Mouse (Mus musculus): ENCODE results near the gene Mt4. TPM values are rescaled to one million over a fixed set of nuclear protein-coding genes. Genes with fewer than 3 reads are reported as not detected.
"Not testable (repeated sequence)": the region's sequence is repeated elsewhere in the genome, so short reads cannot be mapped to it uniquely, and the experiment has no call there.

Gene Mt4
- polyA plus RNA-seq, 1 experiment from 2014 or later, result not detected

- no peaks in the 10 kb centered on the region for H3K36me3 ChIP-seq
- no peak overlapping the region for H3K27ac ChIP-seq
- WGBS, result 90% methylated on average over 2 of the region's 2 CpGs
- no peaks in the 10 kb centered on the region for H3K9me3 ChIP-seq (replicated peaks)
- no peak for DNase-seq (ENCODE audit: low spot score)
- H3K4me3 ChIP-seq, result no peak overlapping the region
- no peaks in the 10 kb centered on the region for H3K27me3 ChIP-seq (ENCODE audit: low read depth, poor library complexity, severe bottlenecking)
- H3K4me1 ChIP-seq, result peaks cover 6% of the 10 kb centered on the region
Measured at GRCm38 (mm10) chr8:94113972-94114371, 23.0 kb upstream of the Mt4 start.

GRCm38 (mm10) chr8:94118776-94119430 is 18.1 kb upstream of the Mt4 start:
- Histone ChIP-seq H3K27me3 (ENCODE audit: low read depth, poor library complexity, severe bottlenecking) (no peaks in the 10 kb centered on the region), H3K9me3 (replicated peaks) (no peaks in the 10 kb centered on the region), H3K4me1 (peaks cover 21% of the 10 kb centered on the region), H3K36me3 (no peaks in the 10 kb centered on the region), H3K4me3 (no peak overlapping the region), H3K27ac (peak overlapping the region; percentile 70; the same call in 1 of the 2 replicates)
- WGBS, result 16% methylated on average over 6 of the region's 6 CpGs
- peak; percentile 36 for DNase-seq (ENCODE audit: low spot score)

- no peaks in the 10 kb centered on the region for H3K9me3 ChIP-seq (replicated peaks)
- no peak for DNase-seq (ENCODE audit: low spot score)
- WGBS, result 84% methylated on average over 9 of the region's 9 CpGs
- peaks cover 21% of the 10 kb centered on the region for H3K4me1 ChIP-seq
- H3K27ac ChIP-seq, result no peak overlapping the region
- H3K27me3 ChIP-seq (ENCODE audit: low read depth, poor library complexity, severe bottlenecking), result no peaks in the 10 kb centered on the region
- no peak overlapping the region for H3K4me3 ChIP-seq
- no peaks in the 10 kb centered on the region for H3K36me3 ChIP-seq
Measured at GRCm38 (mm10) chr8:94121625-94122024, 15.4 kb upstream of the Mt4 start.

- H3K36me3 ChIP-seq, result no peaks in the 10 kb centered on the region
- H3K27ac ChIP-seq, result no peak overlapping the region
- no peak overlapping the region for H3K4me3 ChIP-seq
- no peak for DNase-seq (ENCODE audit: low spot score)
- H3K9me3 ChIP-seq (replicated peaks), result no peaks in the 10 kb centered on the region
- 31% methylated on average over 8 of the region's 8 CpGs for WGBS
- peaks cover 21% of the 10 kb centered on the region for H3K4me1 ChIP-seq
- no peaks in the 10 kb centered on the region for H3K27me3 ChIP-seq (ENCODE audit: low read depth, poor library complexity, severe bottlenecking)
Measured at GRCm38 (mm10) chr8:94122711-94123468, 14.1 kb upstream of the Mt4 start.

- DNase-seq (ENCODE audit: low spot score), result no peak
- WGBS, result 81% methylated on average over 6 of the region's 6 CpGs
- Histone ChIP-seq H3K27ac (no peak overlapping the region), H3K36me3 (no peaks in the 10 kb centered on the region), H3K4me3 (no peak overlapping the region), H3K27me3 (ENCODE audit: low read depth, poor library complexity, severe bottlenecking) (no peaks in the 10 kb centered on the region), H3K9me3 (replicated peaks) (no peaks in the 10 kb centered on the region), H3K4me1 (peaks cover 10% of the 10 kb centered on the region)
Measured at GRCm38 (mm10) chr8:94127711-94128110, 9.3 kb upstream of the Mt4 start.

GRCm38 (mm10) chr8:94129133-94129789 is 7.7 kb upstream of the Mt4 start:
- 90% methylated on average over 6 of the region's 6 CpGs for WGBS
- H3K36me3 ChIP-seq, result no peaks in the 10 kb centered on the region
- no peak overlapping the region for H3K27ac ChIP-seq
- no peaks in the 10 kb centered on the region for H3K27me3 ChIP-seq (ENCODE audit: low read depth, poor library complexity, severe bottlenecking)
- H3K4me3 ChIP-seq, result no peak overlapping the region
- H3K9me3 ChIP-seq (replicated peaks), result no peaks in the 10 kb centered on the region
- no peak for DNase-seq (ENCODE audit: low spot score)
- H3K4me1 ChIP-seq, result no peaks in the 10 kb centered on the region

- H3K4me1 ChIP-seq, result no peaks in the 10 kb centered on the region
- no peak overlapping the region for H3K27ac ChIP-seq
- 92% methylated on average over 4 of the region's 4 CpGs for WGBS
- no peaks in the 10 kb centered on the region for H3K27me3 ChIP-seq (ENCODE audit: low read depth, poor library complexity, severe bottlenecking)
- no peaks in the 10 kb centered on the region for H3K9me3 ChIP-seq (replicated peaks)
- H3K36me3 ChIP-seq, result no peaks in the 10 kb centered on the region
- no peak for DNase-seq (ENCODE audit: low spot score)
- no peak overlapping the region for H3K4me3 ChIP-seq
Measured at GRCm38 (mm10) chr8:94130126-94130525, 6.9 kb upstream of the Mt4 start.

GRCm38 (mm10) chr8:94132096-94132495 is 4.9 kb upstream of the Mt4 start:
- H3K9me3 ChIP-seq (replicated peaks), result no peaks in the 10 kb centered on the region
- H3K27ac ChIP-seq, result no peak overlapping the region
- DNase-seq (ENCODE audit: low spot score), result no peak
- WGBS, result 79% methylated on average over 5 of the region's 5 CpGs
- H3K36me3 ChIP-seq, result no peaks in the 10 kb centered on the region
- H3K4me3 ChIP-seq, result no peak overlapping the region
- peaks cover 8% of the 10 kb centered on the region; the same call in 1 of the 2 replicates for H3K4me1 ChIP-seq
- no peaks in the 10 kb centered on the region for H3K27me3 ChIP-seq (ENCODE audit: low read depth, poor library complexity, severe bottlenecking)

GRCm38 (mm10) chr8:94134601-94135000 is 2.4 kb upstream of the Mt4 start:
- not testable (repeated sequence) for H3K27me3 ChIP-seq (ENCODE audit: low read depth, poor library complexity, severe bottlenecking); H3K9me3 ChIP-seq (replicated peaks); H3K4me3 ChIP-seq; H3K36me3 ChIP-seq; H3K27ac ChIP-seq; DNase-seq (ENCODE audit: low spot score); H3K4me1 ChIP-seq
- 66% methylated on average over 3 of the region's 3 CpGs for WGBS

GRCm38 (mm10) chr8:94135556-94135955 is 1.4 kb upstream of the Mt4 start:
- Histone ChIP-seq H3K27ac (no peak overlapping the region), H3K9me3 (replicated peaks) (no peaks in the 10 kb centered on the region), H3K4me1 (peaks cover 8% of the 10 kb centered on the region; the same call in 1 of the 2 replicates), H3K36me3 (no peaks in the 10 kb centered on the region), H3K27me3 (ENCODE audit: low read depth, poor library complexity, severe bottlenecking) (no peaks in the 10 kb centered on the region), H3K4me3 (no peak overlapping the region)
- DNase-seq (ENCODE audit: low spot score), result no peak
- 87% methylated on average over 6 of the region's 6 CpGs for WGBS

- no peak overlapping the region for H3K27ac ChIP-seq
- DNase-seq (ENCODE audit: low spot score), result no peak
- H3K27me3 ChIP-seq (ENCODE audit: low read depth, poor library complexity, severe bottlenecking), result no peaks in the 10 kb centered on the region
- H3K36me3 ChIP-seq, result no peaks in the 10 kb centered on the region
- no peak overlapping the region for H3K4me3 ChIP-seq
- WGBS, result 90% methylated on average over 7 of the region's 7 CpGs
- H3K4me1 ChIP-seq, result peaks cover 8% of the 10 kb centered on the region; the same call in 1 of the 2 replicates
- no peaks in the 10 kb centered on the region for H3K9me3 ChIP-seq (replicated peaks)
Measured at GRCm38 (mm10) chr8:94136192-94136591, 805 bp upstream of the Mt4 start.

GRCm38 (mm10) chr8:94140266-94140795 is 3.3 kb downstream of the Mt4 start:
- no peaks in the 10 kb centered on the region for H3K36me3 ChIP-seq
- H3K4me1 ChIP-seq, result peaks cover 8% of the 10 kb centered on the region; the same call in 1 of the 2 replicates
- WGBS, result 83% methylated on average over 4 of the region's 4 CpGs
- no peak overlapping the region for H3K4me3 ChIP-seq
- no peaks in the 10 kb centered on the region for H3K27me3 ChIP-seq (ENCODE audit: low read depth, poor library complexity, severe bottlenecking)
- DNase-seq (ENCODE audit: low spot score), result no peak
- no peak overlapping the region for H3K27ac ChIP-seq
- no peaks in the 10 kb centered on the region for H3K9me3 ChIP-seq (replicated peaks)

- WGBS, result 59% methylated on average over 5 of the region's 5 CpGs
- DNase-seq (ENCODE audit: low spot score), result no peak
- H3K36me3 ChIP-seq, result no peaks in the 10 kb centered on the region
- H3K27ac ChIP-seq, result no peak overlapping the region
- H3K9me3 ChIP-seq (replicated peaks), result no peaks in the 10 kb centered on the region
- H3K4me1 ChIP-seq, result peaks cover 11% of the 10 kb centered on the region
- peaks cover 31% of the 10 kb centered on the region for H3K27me3 ChIP-seq (ENCODE audit: low read depth, poor library complexity, severe bottlenecking)
- H3K4me3 ChIP-seq, result no peak overlapping the region
Measured at GRCm38 (mm10) chr8:94148236-94148635, 11.2 kb downstream of the Mt4 start.

Data from limb, embryonic 10.5 days (tissue).